Mouse (Mus musculus) limb, embryonic 10.5 days (tissue): ENCODE measurements at regions not wholly inside any gene's neighbourhood (a gene's known extent, or its start where the extent isn't known, plus 50 kb on each side); places are given as distances from the start of the nearest gene placed in this dataset.

Experiments
- DNase-seq: peaks from one replicate; pipeline ENCODE4 v3.0.0-alpha.2; 2017; ENCODE audit warnings: low spot score
- H3K27ac ChIP-seq: fragments of 300-500 bp; sonication (generic); 2 replicates; pipeline ENCODE4 v1.5.1; 2016; ENCODE audit warnings: mild to moderate bottlenecking
- H3K27me3 ChIP-seq: fragments of 300-500 bp; sonication (generic); 2 replicates; pipeline ENCODE4 v1.6.1; 2016; ENCODE audit warnings: low read depth, mild to moderate bottlenecking; ENCODE audit not compliant: poor library complexity, severe bottlenecking
- H3K36me3 ChIP-seq: fragments of 300-500 bp; sonication (generic); 2 replicates; pipeline ENCODE4 v1.6.1; 2016; ENCODE audit warnings: mild to moderate bottlenecking, moderate library complexity
- H3K4me1 ChIP-seq: fragments of 300-500 bp; sonication (generic); 2 replicates; pipeline ENCODE4 v1.6.1; 2016
- H3K4me3 ChIP-seq: fragments of 300-500 bp; sonication (generic); 2 replicates; pipeline ENCODE4 v1.5.1; 2016; ENCODE audit warnings: mild to moderate bottlenecking, moderate library complexity
- H3K9me3 ChIP-seq: fragments of 300-500 bp; sonication (generic); replicated peaks from 2 replicates; pipeline ENCODE4 v1.6.1; 2016; ENCODE audit warnings: mild to moderate bottlenecking
- WGBS: fragments of 180-500 bp; shearing (Covaris S2); methylation state at CpG from one replicate; pipeline ENCODE4 v1.1.7; 2016; 5-methylcytosine and 5-hydroxymethylcytosine counted together

GRCm38 (mm10) chr10:17080818-17081217 is 642.2 kb upstream of the Cited2 start:
- H3K4me3 ChIP-seq: no peak overlapping the region
- no peaks in the 10 kb centered on the region for H3K9me3 ChIP-seq
- no peaks in the 10 kb centered on the region for H3K36me3 ChIP-seq
- no peak for DNase-seq
- 80% methylated on average over 5 of the region's 5 CpGs for WGBS
- H3K27me3 ChIP-seq: no peaks in the 10 kb centered on the region
- H3K4me1 ChIP-seq: peaks cover 9% of the 10 kb centered on the region
- no peak overlapping the region for H3K27ac ChIP-seq

GRCm38 (mm10) chr10:17082926-17083325 is 640.1 kb upstream of the Cited2 start:
- DNase-seq: no peak
- Histone ChIP-seq H3K4me3 (no peak overlapping the region), H3K9me3 (no peaks in the 10 kb centered on the region), H3K4me1 (no peaks in the 10 kb centered on the region), H3K36me3 (no peaks in the 10 kb centered on the region), H3K27me3 (no peaks in the 10 kb centered on the region), H3K27ac (0 out of 2 replicates have a peak overlapping the region, but pooled peaks have one; percentile 17)
- 87% methylated on average over 4 of the region's 4 CpGs for WGBS

GRCm38 (mm10) chr10:17102065-17102464 is 621.0 kb upstream of the Cited2 start:
- no peak overlapping the region for H3K4me3 ChIP-seq
- H3K27ac ChIP-seq: peak overlapping the region; percentile 86
- no peaks in the 10 kb centered on the region for H3K36me3 ChIP-seq
- peaks cover 36% of the 10 kb centered on the region for H3K4me1 ChIP-seq
- WGBS: 0% methylated on average over 1 of the region's 1 CpGs
- no peaks in the 10 kb centered on the region for H3K9me3 ChIP-seq
- DNase-seq: peak; percentile 65
- no peaks in the 10 kb centered on the region for H3K27me3 ChIP-seq

- 75% methylated on average over 2 of the region's 2 CpGs for WGBS
- Histone ChIP-seq H3K27me3 (no peaks in the 10 kb centered on the region), H3K36me3 (no peaks in the 10 kb centered on the region), H3K27ac (no peak overlapping the region), H3K9me3 (no peaks in the 10 kb centered on the region), H3K4me3 (no peak overlapping the region), H3K4me1 (peaks cover 36% of the 10 kb centered on the region)
- DNase-seq: no peak
These were observed 619.6 kb upstream of the Cited2 start for GRCm38 (mm10) chr10:17103416-17103815.

- Histone ChIP-seq H3K4me1 (peaks cover 11% of the 10 kb centered on the region), H3K9me3 (no peaks in the 10 kb centered on the region), H3K36me3 (no peaks in the 10 kb centered on the region), H3K27me3 (no peaks in the 10 kb centered on the region), H3K4me3 (no peak overlapping the region), H3K27ac (no peak overlapping the region)
- no peak for DNase-seq
- WGBS: 98% methylated on average over 1 of the region's 1 CpGs
These were observed 616.2 kb upstream of the Cited2 start for GRCm38 (mm10) chr10:17106831-17107230.

- H3K36me3 ChIP-seq: no peaks in the 10 kb centered on the region
- no peak overlapping the region for H3K27ac ChIP-seq
- H3K27me3 ChIP-seq: no peaks in the 10 kb centered on the region
- H3K9me3 ChIP-seq: no peaks in the 10 kb centered on the region
- 94% methylated on average over 2 of the region's 2 CpGs for WGBS
- H3K4me1 ChIP-seq: no peaks in the 10 kb centered on the region
- no peak for DNase-seq
- no peak overlapping the region for H3K4me3 ChIP-seq
These were observed 611.9 kb upstream of the Cited2 start for GRCm38 (mm10) chr10:17111071-17111470.

GRCm38 (mm10) chr10:17114805-17115204 is 608.2 kb upstream of the Cited2 start:
- 92% methylated on average over 4 of the region's 4 CpGs for WGBS
- Histone ChIP-seq H3K36me3 (no peaks in the 10 kb centered on the region), H3K4me3 (no peak overlapping the region), H3K4me1 (no peaks in the 10 kb centered on the region), H3K27ac (no peak overlapping the region), H3K27me3 (no peaks in the 10 kb centered on the region), H3K9me3 (no peaks in the 10 kb centered on the region)
- DNase-seq: no peak

- Histone ChIP-seq H3K9me3 (no peaks in the 10 kb centered on the region), H3K36me3 (no peaks in the 10 kb centered on the region), H3K27ac (no peak overlapping the region), H3K4me3 (no peak overlapping the region), H3K27me3 (no peaks in the 10 kb centered on the region), H3K4me1 (no peaks in the 10 kb centered on the region)
- WGBS: 87% methylated on average over 4 of the region's 4 CpGs
- DNase-seq: no peak
These were observed 593.4 kb upstream of the Cited2 start for GRCm38 (mm10) chr10:17129391-17130163.

- WGBS: 94% methylated on average over 1 of the region's 1 CpGs
- Histone ChIP-seq H3K36me3 (no peaks in the 10 kb centered on the region), H3K27ac (no peak overlapping the region), H3K4me3 (no peak overlapping the region), H3K9me3 (no peaks in the 10 kb centered on the region), H3K4me1 (no peaks in the 10 kb centered on the region), H3K27me3 (no peaks in the 10 kb centered on the region)
- DNase-seq: no peak
These were observed 592.4 kb upstream of the Cited2 start for GRCm38 (mm10) chr10:17130661-17131060.

GRCm38 (mm10) chr10:17131763-17132162 is 591.3 kb upstream of the Cited2 start:
- H3K27me3 ChIP-seq: no peaks in the 10 kb centered on the region
- H3K27ac ChIP-seq: no peak overlapping the region
- H3K4me3 ChIP-seq: no peak overlapping the region
- no peaks in the 10 kb centered on the region for H3K4me1 ChIP-seq
- no peaks in the 10 kb centered on the region for H3K9me3 ChIP-seq
- DNase-seq: no peak
- 77% methylated on average over 4 of the region's 4 CpGs for WGBS
- H3K36me3 ChIP-seq: no peaks in the 10 kb centered on the region

- no peaks in the 10 kb centered on the region for H3K9me3 ChIP-seq
- 69% methylated on average over 3 of the region's 3 CpGs for WGBS
- H3K27me3 ChIP-seq: no peaks in the 10 kb centered on the region
- H3K27ac ChIP-seq: no peak overlapping the region
- H3K4me3 ChIP-seq: no peak overlapping the region
- no peaks in the 10 kb centered on the region for H3K36me3 ChIP-seq
- no peak for DNase-seq
- peaks cover 12% of the 10 kb centered on the region for H3K4me1 ChIP-seq
These were observed 547.6 kb upstream of the Cited2 start for GRCm38 (mm10) chr10:17175385-17175784.

- H3K27ac ChIP-seq: no peak overlapping the region
- no peaks in the 10 kb centered on the region for H3K27me3 ChIP-seq
- 87% methylated on average over 1 of the region's 1 CpGs for WGBS
- H3K36me3 ChIP-seq: no peaks in the 10 kb centered on the region
- no peak overlapping the region for H3K4me3 ChIP-seq
- DNase-seq: no peak
- no peaks in the 10 kb centered on the region for H3K9me3 ChIP-seq
- peaks cover 12% of the 10 kb centered on the region for H3K4me1 ChIP-seq
These were observed 546.0 kb upstream of the Cited2 start for GRCm38 (mm10) chr10:17177054-17177453.

GRCm38 (mm10) chr10:17177503-17178278 is 545.3 kb upstream of the Cited2 start:
- Histone ChIP-seq H3K27me3 (no peaks in the 10 kb centered on the region), H3K36me3 (no peaks in the 10 kb centered on the region), H3K9me3 (no peaks in the 10 kb centered on the region), H3K4me3 (no peak overlapping the region), H3K27ac (no peak overlapping the region), H3K4me1 (peaks cover 12% of the 10 kb centered on the region)
- 85% methylated on average over 4 of the region's 4 CpGs for WGBS
- no peak for DNase-seq
